7 mouse cellular contexts compared by ENCODE assay signal in genomic region chr5:74175526-74176270, GRCm38 (mm10). TPM values are rescaled to one million over a fixed set of nuclear protein-coding genes. Genes with fewer than 3 reads are reported as not detected.
DNase-seq lines count a peak whose midpoint lies in the region; ATAC-seq and TF ChIP-seq lines count a peak whose summit lies in the region.

No protein-coding gene starts in this region.

- intact Hi-C loops in heart, adult 2 months (cut with DNase I) = loop anchor here (2.0 to 5.0 kb wide), 2 partner anchors 19 to 108 kb away; partner anchors contain the start of genes Rasl11b and Usp46

- no peak overlapping the region for H3K4me3 ChIP-seq in heart, adult 2 months
- H3K4me3 ChIP-seq in stomach, embryonic 14.5 days (ENCODE audit: low read depth, low read length) = no peak overlapping the region

- ATAC-seq in stomach, embryonic 14.5 days (ENCODE audit: insufficient number of reproducible peaks, insufficient read depth, low FRiP score, low read depth) = peak; percentile 35; the same call in 1 of the 2 replicates

- 35% methylated on average over 14 of the region's 14 CpGs for WGBS in heart, adult 2 months
- 32% methylated on average over 14 of the region's 14 CpGs for WGBS in stomach, embryonic 14.5 days

- TF ChIP-seq CTCF in heart, adult 2 months (IDR thresholded peaks at IDR 0.05) = peak; percentile 17; the same call in 1 of the 2 replicates

- no peaks in the 10 kb centered on the region for H3K27me3 ChIP-seq in heart, adult 2 months (ENCODE audit: control insufficient read depth, insufficient read depth, low read length)
- no peaks in the 10 kb centered on the region for H3K27me3 ChIP-seq in stomach, embryonic 14.5 days (ENCODE audit: control insufficient read depth, insufficient read depth, low read length)

- TF ChIP-seq EP300 in heart, adult 2 months (IDR thresholded peaks at IDR 0.05; ENCODE audit: insufficient read depth, low read depth, low read length) = no peak; the same call in 1 of the 2 replicates

- peak overlapping the region; percentile 64 for H3K27ac ChIP-seq in heart, adult 2 months
- H3K27ac ChIP-seq in stomach, embryonic 14.5 days (ENCODE audit: low read length) = peak overlapping the region; percentile 62

- H3K79me2 ChIP-seq in heart, adult 2 months (replicated peaks; ENCODE audit: control insufficient read depth, insufficient read depth, low read length) = no peaks in the 10 kb centered on the region

- peak; percentile 73 for DNase-seq in brain, adult 2 months (ENCODE audit: low read depth, low spot score)
- peak; percentile 49 to 62 for DNase-seq in cerebellum, postnatal 10 days
- DNase-seq in heart, adult 2 months = peak; percentile 53 to 73
- DNase-seq in kidney, adult 11 months = peak; percentile 43
- no peak for DNase-seq in spleen, postnatal 10 days (ENCODE audit: low spot score in 2 of 2)
- no peak for DNase-seq in layer of hippocampus, adult 8-10 months (ENCODE audit: low spot score in 2 of 2)

- no peaks in the 10 kb centered on the region for H3K36me3 ChIP-seq in heart, adult 2 months (ENCODE audit: control insufficient read depth, insufficient read depth, low read length)
- no peaks in the 10 kb centered on the region for H3K36me3 ChIP-seq in stomach, embryonic 14.5 days (ENCODE audit: control insufficient read depth, insufficient read depth, low read length)

- H3K4me1 ChIP-seq in heart, adult 2 months (ENCODE audit: control insufficient read depth, insufficient read depth, low read length) = peaks cover 10% of the 10 kb centered on the region
- H3K4me1 ChIP-seq in stomach, embryonic 14.5 days (ENCODE audit: control insufficient read depth, insufficient read depth, low read length) = peaks cover 38% of the 10 kb centered on the region

- TF ChIP-seq POLR2A in heart, adult 2 months (IDR thresholded peaks at IDR 0.05; ENCODE audit: insufficient read depth, low read depth, low read length) = 0 out of 2 replicates have a peak, but pooled peaks have one; percentile 30

- no peak overlapping the region for H3K9ac ChIP-seq in heart, adult 2 months (ENCODE audit: low read depth, low read length)
- H3K9ac ChIP-seq in stomach, embryonic 14.5 days (replicated peaks; ENCODE audit: low read depth, low read length) = no peak overlapping the region

- H3K9me3 ChIP-seq in stomach, embryonic 14.5 days (ENCODE audit: control insufficient read depth, low read depth, low read length) = no peaks in the 10 kb centered on the region

- H3K4me2 ChIP-seq in stomach, embryonic 14.5 days (replicated peaks; ENCODE audit: low read depth, low read length) = peak overlapping the region; percentile 0; the same call in 1 of the 2 replicates

RNA-seq across cellular contexts. Expression of gene Rasl11b, which starts 19.4 kb away (rescaled TPM):
- 10 to 100 TPM; 27.8 to 28.9 TPM for total RNA-seq in heart, adult 2 months (2021)
- 31.3 and 44.4 TPM in 2 replicates for polyA plus RNA-seq in heart, adult 2 months (2012; rRNA removed)
- 51.2 and 52.0 TPM in 2 replicates for polyA plus RNA-seq in stomach, embryonic 14.5 days (2014; fragmentation: Nextera tagmentation; extraction: Ambion mirVana)
- 10 to 100 TPM; 60.9 to 67.0 (median 63.6) TPM for total RNA-seq in layer of hippocampus, adult 8-10 months (2022)

Comparison
In these comparisons a context has a peak if more than half of its experiments do, and no peak if none do; other contexts are left out.
1. DNase-seq: peak in brain, adult 2 months (single experiment), cerebellum, postnatal 10 days (2 of 2), heart, adult 2 months (2 of 2) and kidney, adult 11 months (single experiment); none in spleen, postnatal 10 days (0 of 2) and layer of hippocampus, adult 8-10 months (0 of 2).